In genomic region chr7:37395881-37396513, GRCm38 (mm10) we compare ENCODE assay signal across 22 mouse cellular contexts.
DNase-seq lines count a peak whose midpoint lies in the region; ATAC-seq lines count a peak whose summit lies in the region.
"Had no signal": no experiment of that assay in that cellular context is flagged by ENCODE, and none has a peak within 500 bp of the region (broad histone marks: within the 10 kb centered on the region; RNA-seq: fewer than 3 reads in every experiment).

No protein-coding gene starts in this region.

- DNase-seq in cerebellum, adult 9-10 months: peak; percentile 48
- no peak for DNase-seq in cerebellum, adult 18-20 months
- peak; percentile 31 for DNase-seq in hindbrain, embryonic 14.5 days (ENCODE audit: low spot score)
- peak; percentile 51 for DNase-seq in brain, adult 2 months (ENCODE audit: low read depth, low spot score)
- no peak for DNase-seq in spleen, postnatal 4 days (ENCODE audit: low spot score in 2 of 2)
- DNase-seq: adrenal gland, postnatal 10 days; gastrocnemius, postnatal 10 days; heart, adult 2 months; heart, postnatal 36 days; kidney, postnatal 36 days; lung, adult 2 months; spleen, adult 18-20 months; thymus, postnatal 36 days had no signal

- H3K4me2 ChIP-seq in hindbrain, embryonic 14.5 days (replicated peaks): no peak overlapping the region
- no peak overlapping the region for H3K4me2 ChIP-seq in hindbrain, embryonic 12.5 days (replicated peaks)
- H3K4me2 ChIP-seq in forebrain, embryonic 15.5 days (replicated peaks): peak overlapping the region; percentile 23; the same call in 1 of the 2 replicates
- H3K4me2 ChIP-seq: limb, embryonic 12.5 days; liver, embryonic 12.5 days; neural tube, embryonic 13.5 days had no signal

- no peak overlapping the region for H3K27ac ChIP-seq in hindbrain, embryonic 14.5 days
- H3K27ac ChIP-seq in hindbrain, embryonic 12.5 days: no peak overlapping the region
- no peak overlapping the region for H3K27ac ChIP-seq in forebrain, embryonic 15.5 days (replicated peaks)
- H3K27ac ChIP-seq: heart, adult 2 months; limb, embryonic 12.5 days; liver, embryonic 12.5 days; neural tube, embryonic 13.5 days had no signal

- no peaks in the 10 kb centered on the region for H3K4me1 ChIP-seq in hindbrain, embryonic 14.5 days (replicated peaks; ENCODE audit: control insufficient read depth, insufficient read depth, low read length)
- H3K4me1 ChIP-seq in hindbrain, embryonic 12.5 days: peaks cover 8% of the 10 kb centered on the region; the same call in 1 of the 2 replicates
- peaks cover 25% of the 10 kb centered on the region for H3K4me1 ChIP-seq in forebrain, embryonic 15.5 days
- H3K4me1 ChIP-seq: liver, embryonic 12.5 days had no signal

- H3K27me3 ChIP-seq in hindbrain, embryonic 14.5 days (ENCODE audit: control insufficient read depth, insufficient read depth, low read length): no peaks in the 10 kb centered on the region
- H3K27me3 ChIP-seq in hindbrain, embryonic 12.5 days: no peaks in the 10 kb centered on the region
- H3K27me3 ChIP-seq in forebrain, embryonic 15.5 days: no peaks in the 10 kb centered on the region
- H3K27me3 ChIP-seq: limb, embryonic 12.5 days; liver, embryonic 12.5 days; neural tube, embryonic 13.5 days had no signal

- H3K9ac ChIP-seq in hindbrain, embryonic 14.5 days: no peak overlapping the region
- H3K9ac ChIP-seq in hindbrain, embryonic 12.5 days: no peak overlapping the region
- no peak overlapping the region for H3K9ac ChIP-seq in forebrain, embryonic 15.5 days (replicated peaks)
- H3K9ac ChIP-seq: limb, embryonic 12.5 days; liver, embryonic 12.5 days; neural tube, embryonic 13.5 days had no signal

- no peak for ATAC-seq in hindbrain, embryonic 14.5 days (ENCODE audit: low FRiP score)
- no peak for ATAC-seq in hindbrain, embryonic 12.5 days (ENCODE audit: low FRiP score)
- peak; percentile 49; the same call in 1 of the 2 replicates for ATAC-seq in forebrain, embryonic 15.5 days (replicated peaks)
- no peak for ATAC-seq in monocyte, adult 5-6 weeks (replicated peaks; ENCODE audit: insufficient number of reproducible peaks, low FRiP score, low TSS enrichment, poor library complexity, severe bottlenecking)
- ATAC-seq: activated CD4-positive, CD25-positive, alpha-beta regulatory T cell, adult 4 months; intestine, embryonic 16.5 days; liver, embryonic 12.5 days had no signal

- H3K9me3 ChIP-seq in hindbrain, embryonic 14.5 days (ENCODE audit: control insufficient read depth, low read length): no peaks in the 10 kb centered on the region
- H3K9me3 ChIP-seq in hindbrain, embryonic 12.5 days (replicated peaks): no peaks in the 10 kb centered on the region
- no peaks in the 10 kb centered on the region for H3K9me3 ChIP-seq in forebrain, embryonic 15.5 days
- H3K9me3 ChIP-seq: limb, embryonic 12.5 days; liver, embryonic 12.5 days; neural tube, embryonic 13.5 days had no signal

- WGBS in hindbrain, embryonic 14.5 days: 77% methylated on average over 13 of the region's 13 CpGs
- WGBS in hindbrain, embryonic 12.5 days: 84% methylated on average over 13 of the region's 13 CpGs
- WGBS in forebrain, embryonic 15.5 days: 69% methylated on average over 13 of the region's 13 CpGs

- no peaks in the 10 kb centered on the region for H3K36me3 ChIP-seq in hindbrain, embryonic 14.5 days (replicated peaks; ENCODE audit: control insufficient read depth, insufficient read depth)
- H3K36me3 ChIP-seq in hindbrain, embryonic 12.5 days: no peaks in the 10 kb centered on the region
- no peaks in the 10 kb centered on the region for H3K36me3 ChIP-seq in forebrain, embryonic 15.5 days
- H3K36me3 ChIP-seq: G1E; limb, embryonic 12.5 days; liver, embryonic 12.5 days; neural tube, embryonic 13.5 days had no signal

- no peak overlapping the region for H3K4me3 ChIP-seq in hindbrain, embryonic 14.5 days (replicated peaks; ENCODE audit: low read length)
- no peak overlapping the region for H3K4me3 ChIP-seq in hindbrain, embryonic 12.5 days
- no peak overlapping the region for H3K4me3 ChIP-seq in forebrain, embryonic 15.5 days
- H3K4me3 ChIP-seq: heart, adult 2 months; limb, embryonic 12.5 days; liver, embryonic 12.5 days; neural tube, embryonic 13.5 days had no signal

Comparison
In these comparisons a context has a peak if more than half of its experiments do, and no peak if none do; other contexts are left out.
1. DNase-seq: peak in cerebellum, adult 9-10 months (single experiment), hindbrain, embryonic 14.5 days (single experiment) and brain, adult 2 months (single experiment); none in cerebellum, adult 18-20 months (0 of 2) and spleen, postnatal 4 days (0 of 2).